Mouse (Mus musculus) E14TG2a.4 (cell line): Measurements from ENCODE around the gene Ceacam18.

Experiments
- CTCF ChIP-seq: conservative IDR thresholded peaks from 2 replicates; pipeline ENCODE4 v1.5.1; 2014; ENCODE audit warnings: low read length
- NANOG ChIP-seq: IDR thresholded peaks from 2 replicates; pipeline ENCODE4 v1.6.1; 2014; ENCODE audit warnings: borderline replicate concordance, low read length, mixed read lengths
- POU5F1 ChIP-seq: IDR thresholded peaks from 2 replicates; pipeline ENCODE4 v1.6.1; 2014; ENCODE audit warnings: low read length, borderline replicate concordance

- TF ChIP-seq CTCF (no peak), NANOG (no peak), POU5F1 (no peak)
These were observed 9.4 kb upstream of the Ceacam18 start for GRCm38 (mm10) chr7:43625065-43625464.
